Mouse (Mus musculus) stomach, postnatal 0 days (tissue): ENCODE measurements at regions not wholly inside any gene's neighbourhood (a gene's known extent, or its start where the extent isn't known, plus 50 kb on each side); places are given as distances from the start of the nearest gene placed in this dataset.

Source experiments
- CTCF ChIP-seq: IDR thresholded peaks from 2 replicates; pipeline ENCODE4 v1.5.1; 2016; ENCODE audit warnings: antibody characterized with exemption, low read depth, mild to moderate bottlenecking, moderate library complexity
- EP300 ChIP-seq: optimal IDR thresholded peaks from 2 replicates; pipeline ENCODE3; 2016; ENCODE audit warnings: antibody characterized with exemption

DNA sequence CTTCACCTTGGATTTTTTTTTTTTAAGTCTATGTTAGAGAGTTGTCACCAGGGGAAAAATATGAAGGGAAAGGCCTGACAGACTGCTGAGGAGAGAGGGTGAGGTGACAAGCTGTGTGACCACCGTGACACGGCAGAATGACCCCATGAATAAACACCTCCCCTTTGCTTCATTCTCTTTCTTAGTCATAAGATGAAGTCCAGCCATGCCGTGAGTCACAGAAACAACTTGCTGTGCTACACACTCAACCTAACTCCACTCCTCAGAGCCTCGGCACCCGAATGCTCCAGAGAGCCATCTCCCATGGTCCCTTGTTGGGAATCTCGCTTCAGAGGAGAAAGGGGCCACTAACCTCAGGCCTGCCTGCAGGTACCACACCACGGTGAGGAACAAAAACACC, 246.1 kb downstream of the Cdc5l start:
- TF ChIP-seq EP300 (no peak), CTCF (no peak)
